Mouse (Mus musculus) bone marrow macrophage, adult 2 months (primary cell): ENCODE results near the gene Gm42878.

Experiments
- CTCF ChIP-seq: IDR thresholded peaks from 2 replicates; pipeline ENCODE4 v1.5.1; 2012; ENCODE audit warnings: low read depth, mild to moderate bottlenecking, low read length, moderate library complexity
- POLR2A ChIP-seq: IDR thresholded peaks from 2 replicates; pipeline ENCODE4 v1.6.1; 2012; ENCODE audit warnings: mild to moderate bottlenecking, low read depth, low read length, borderline replicate concordance

DNA sequence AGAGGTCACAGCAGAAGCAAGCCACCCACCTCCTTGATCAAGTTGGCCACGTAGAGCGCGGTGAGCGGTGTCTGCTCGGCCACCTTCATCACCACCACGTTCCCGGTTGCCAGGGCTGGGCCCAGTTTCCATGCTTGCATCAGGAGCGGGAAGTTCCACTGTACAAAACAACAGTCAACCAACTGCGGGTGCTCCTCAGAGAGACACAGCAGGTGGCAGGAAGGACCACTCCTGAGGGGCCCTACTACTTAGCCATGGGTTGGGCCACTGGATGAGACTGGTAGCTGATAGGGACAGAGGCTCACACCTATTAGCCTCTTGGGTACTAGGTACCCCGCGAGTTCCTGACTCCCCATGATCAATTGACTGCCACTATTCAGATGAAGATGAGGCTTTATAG is 30.6 kb upstream of the Gm42878 start:
- TF ChIP-seq CTCF (no peak), POLR2A (no peak)
